8 mouse cellular contexts compared by ENCODE assay signal in genomic region chr8:107293641-107294628, GRCm38 (mm10). TPM values are rescaled to one million over a fixed set of nuclear protein-coding genes. Genes with fewer than 3 reads are reported as not detected.
DNase-seq lines count a peak whose midpoint lies in the region; ATAC-seq lines count a peak whose summit lies in the region.

No protein-coding gene starts in this region.

- no peaks in the 10 kb centered on the region for H3K27me3 ChIP-seq in embryonic facial prominence, embryonic 14.5 days (replicated peaks; ENCODE audit: control insufficient read depth, insufficient read depth, low read length)
- no peaks in the 10 kb centered on the region for H3K27me3 ChIP-seq in kidney, embryonic 14.5 days (ENCODE audit: control insufficient read depth, insufficient read depth, low read length)
- H3K27me3 ChIP-seq in limb, embryonic 15.5 days, result no peaks in the 10 kb centered on the region
- no peaks in the 10 kb centered on the region for H3K27me3 ChIP-seq in stomach, embryonic 15.5 days (replicated peaks)

- H3K4me1 ChIP-seq in embryonic facial prominence, embryonic 14.5 days (ENCODE audit: control insufficient read depth, insufficient read depth, low read length), result peaks cover 16% of the 10 kb centered on the region
- H3K4me1 ChIP-seq in kidney, embryonic 14.5 days (ENCODE audit: control insufficient read depth, insufficient read depth, low read length), result peaks cover 14% of the 10 kb centered on the region; the same call in 1 of the 2 replicates
- H3K4me1 ChIP-seq in limb, embryonic 15.5 days, result peaks cover 20% of the 10 kb centered on the region
- H3K4me1 ChIP-seq in stomach, embryonic 15.5 days, result no peaks in the 10 kb centered on the region

- H3K4me2 ChIP-seq in embryonic facial prominence, embryonic 14.5 days (ENCODE audit: low read depth, low read length), result peak overlapping the region; percentile 75
- peak overlapping the region; percentile 63 for H3K4me2 ChIP-seq in kidney, embryonic 14.5 days (replicated peaks; ENCODE audit: low read depth, low read length)
- peak overlapping the region; percentile 58 for H3K4me2 ChIP-seq in limb, embryonic 15.5 days
- peak overlapping the region; percentile 58 for H3K4me2 ChIP-seq in stomach, embryonic 15.5 days

- H3K4me3 ChIP-seq in embryonic facial prominence, embryonic 14.5 days (ENCODE audit: low read depth, low read length), result peak overlapping the region; percentile 96
- peak overlapping the region; percentile 100 for H3K4me3 ChIP-seq in kidney, embryonic 14.5 days (ENCODE audit: low read length)
- peak overlapping the region; percentile 96 for H3K4me3 ChIP-seq in limb, embryonic 15.5 days
- H3K4me3 ChIP-seq in stomach, embryonic 15.5 days (replicated peaks), result peak overlapping the region; percentile 97

- WGBS in embryonic facial prominence, embryonic 14.5 days, result under 1% methylated on average over 32 of the region's 98 CpGs
- WGBS in kidney, embryonic 14.5 days, result under 1% methylated on average over 66 of the region's 98 CpGs
- under 1% methylated on average over 84 of the region's 98 CpGs for WGBS in limb, embryonic 15.5 days
- under 1% methylated on average over 71 of the region's 98 CpGs for WGBS in stomach, embryonic 15.5 days

- H3K9ac ChIP-seq in embryonic facial prominence, embryonic 14.5 days (ENCODE audit: low read depth, low read length), result peak overlapping the region; percentile 96
- H3K9ac ChIP-seq in kidney, embryonic 14.5 days (ENCODE audit: low read depth, low read length), result peak overlapping the region; percentile 96
- H3K9ac ChIP-seq in limb, embryonic 15.5 days, result peak overlapping the region; percentile 96
- peak overlapping the region; percentile 96 for H3K9ac ChIP-seq in stomach, embryonic 15.5 days

- peak overlapping the region; percentile 95 for H3K27ac ChIP-seq in embryonic facial prominence, embryonic 14.5 days (replicated peaks; ENCODE audit: low read depth, low read length)
- H3K27ac ChIP-seq in kidney, embryonic 14.5 days (ENCODE audit: low read depth, low read length), result peak overlapping the region; percentile 98
- peak overlapping the region; percentile 95 for H3K27ac ChIP-seq in limb, embryonic 15.5 days
- H3K27ac ChIP-seq in stomach, embryonic 15.5 days, result peak overlapping the region; percentile 97

- peaks cover 8% of the 10 kb centered on the region; the same call in 1 of the 2 replicates for H3K36me3 ChIP-seq in embryonic facial prominence, embryonic 14.5 days (ENCODE audit: control insufficient read depth, insufficient read depth, low read length)
- peaks cover 3% of the 10 kb centered on the region; the same call in 1 of the 2 replicates for H3K36me3 ChIP-seq in kidney, embryonic 14.5 days (ENCODE audit: control insufficient read depth, insufficient read depth, low read length)
- H3K36me3 ChIP-seq in limb, embryonic 15.5 days, result 0 out of 2 replicates have a peak, but pooled peaks cover 3% of the 10 kb centered on the region
- H3K36me3 ChIP-seq in stomach, embryonic 15.5 days, result no peaks in the 10 kb centered on the region

- peak; percentile 66 for DNase-seq in 416B (ENCODE audit: low read depth)
- DNase-seq in adrenal gland, postnatal 36 days, result peak; percentile 78 to 85
- DNase-seq in embryonic facial prominence, embryonic 14.5 days (ENCODE audit: low spot score), result peak; percentile 51
- DNase-seq in heart, adult 9 months (ENCODE audit: low spot score in 2 of 2), result peak; percentile 66 to 72
- DNase-seq in naive thymus-derived CD4-positive, alpha-beta T cell, adult 2 months (ENCODE audit: low read depth), result peak; percentile 32

- ATAC-seq in embryonic facial prominence, embryonic 14.5 days (ENCODE audit: low read depth), result peak; percentile 38
- peak; percentile 65 for ATAC-seq in kidney, embryonic 14.5 days (ENCODE audit: low FRiP score, low TSS enrichment)
- ATAC-seq in limb, embryonic 15.5 days (ENCODE audit: insufficient number of reproducible peaks, low FRiP score, low TSS enrichment, low read depth), result peak; percentile 49; the same call in 1 of the 2 replicates
- ATAC-seq in stomach, embryonic 15.5 days (ENCODE audit: insufficient read depth, low FRiP score, low read depth), result peak; percentile 50

- H3K9me3 ChIP-seq in embryonic facial prominence, embryonic 14.5 days (ENCODE audit: control insufficient read depth, low read length), result no peaks in the 10 kb centered on the region
- H3K9me3 ChIP-seq in kidney, embryonic 14.5 days (ENCODE audit: control insufficient read depth, low read length), result no peaks in the 10 kb centered on the region
- H3K9me3 ChIP-seq in limb, embryonic 15.5 days, result no peaks in the 10 kb centered on the region
- no peaks in the 10 kb centered on the region for H3K9me3 ChIP-seq in stomach, embryonic 15.5 days

RNA-seq across cellular contexts. Expression of gene Nfat5, which starts 0.7 kb away (rescaled TPM):
- 100 to 1,000 TPM; 127 to 137 TPM for total RNA-seq in adrenal gland, postnatal 36 days (2021)
- 13.7 and 13.8 TPM in 2 replicates for polyA plus RNA-seq in embryonic facial prominence, embryonic 14.5 days (2014; fragmentation: Nextera tagmentation; extraction: Ambion mirVana)
- 30.1 and 33.9 TPM in 2 replicates for polyA plus RNA-seq in kidney, embryonic 14.5 days (2014; fragmentation: Nextera tagmentation; extraction: Ambion mirVana)
- polyA plus RNA-seq in limb, embryonic 15.5 days (2015; fragmentation: Nextera tagmentation; extraction: Ambion mirVana), result 17.7 and 22.0 TPM in 2 replicates
- polyA plus RNA-seq in stomach, embryonic 15.5 days (2015; fragmentation: Nextera tagmentation; extraction: Ambion mirVana), result 11.5 and 12.3 TPM in 2 replicates

Comparison
In these comparisons a context has a peak if more than half of its experiments do, and no peak if none do; other contexts are left out.
1. Peak in every context shown above with its lines: DNase-seq, ATAC-seq, H3K4me3 ChIP-seq and H3K27ac ChIP-seq.